Mouse (Mus musculus): ENCODE measurements around the gene Ankrd36.
"Not testable (repeated sequence)": the region's sequence is repeated elsewhere in the genome, so short reads cannot be mapped to it uniquely, and the experiment has no call there.

Gene Ankrd36

GRCm38 (mm10) chr11:5569474-5569873 is at the start of gene Ankrd36:
Ankrd36 (plus strand) TSS chr11:5569684.
- DNase-seq (ENCODE audit: low spot score): no peak

GRCm38 (mm10) chr11:5520412-5521265 is 48.8 kb upstream of the Ankrd36 start, which contains the start of gene Xbp1:
Xbp1 (plus strand) TSS chr11:5520659.
- DNase-seq (ENCODE audit: low spot score): peak; percentile 96

DNA sequence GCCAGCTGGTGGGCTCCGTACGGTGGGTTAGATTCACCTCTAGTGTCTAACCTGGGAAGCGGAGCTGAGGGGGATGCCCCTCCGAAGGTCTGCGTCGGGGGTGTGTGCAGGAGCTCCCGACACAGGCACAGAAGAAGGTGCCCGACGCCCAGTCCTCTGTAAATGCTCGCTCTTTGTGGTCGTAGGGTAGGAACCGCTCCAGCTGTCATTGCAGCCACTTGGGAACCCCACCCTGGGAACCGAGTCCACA is 48.3 kb upstream of the Ankrd36 start:
- DNase-seq (ENCODE audit: low spot score): no peak

DNA sequence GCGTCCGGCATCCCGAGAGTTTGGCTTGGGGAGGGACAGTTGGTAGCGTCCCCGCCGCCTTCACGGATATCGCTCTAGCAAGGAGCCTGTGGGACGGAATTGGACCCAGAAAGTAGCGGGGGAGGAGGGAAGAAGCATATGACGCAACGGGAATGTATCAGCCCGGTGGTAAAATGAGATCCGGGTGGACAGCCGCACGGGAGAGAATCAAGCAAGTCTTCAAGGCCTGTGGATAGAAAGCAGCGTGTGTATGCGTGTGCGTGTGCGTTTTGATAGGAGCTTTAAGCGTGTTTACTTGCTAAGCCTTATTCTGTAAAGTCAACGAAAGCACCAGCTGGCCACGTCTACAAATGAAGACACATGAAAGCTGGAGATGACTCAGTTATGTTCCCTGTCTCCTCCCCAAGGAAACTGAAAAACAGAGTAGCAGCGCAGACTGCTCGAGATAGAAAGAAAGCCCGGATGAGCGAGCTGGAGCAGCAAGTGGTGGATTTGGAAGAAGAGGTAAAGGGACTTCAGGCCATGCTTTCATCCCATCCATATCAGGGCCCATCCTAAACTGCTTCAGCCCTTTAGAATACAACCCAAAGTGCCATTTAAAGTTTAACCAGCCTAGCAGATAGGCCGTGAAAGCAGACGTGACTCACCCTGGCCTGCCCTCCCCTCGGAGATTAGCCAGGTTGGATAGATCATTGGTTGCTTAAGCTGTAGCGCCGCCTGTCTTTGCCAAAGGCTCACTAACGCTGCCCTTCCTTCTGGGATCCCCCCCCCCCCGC is 47.8 kb upstream of the Ankrd36 start:
- DNase-seq (ENCODE audit: low spot score): peak; percentile 74

DNA sequence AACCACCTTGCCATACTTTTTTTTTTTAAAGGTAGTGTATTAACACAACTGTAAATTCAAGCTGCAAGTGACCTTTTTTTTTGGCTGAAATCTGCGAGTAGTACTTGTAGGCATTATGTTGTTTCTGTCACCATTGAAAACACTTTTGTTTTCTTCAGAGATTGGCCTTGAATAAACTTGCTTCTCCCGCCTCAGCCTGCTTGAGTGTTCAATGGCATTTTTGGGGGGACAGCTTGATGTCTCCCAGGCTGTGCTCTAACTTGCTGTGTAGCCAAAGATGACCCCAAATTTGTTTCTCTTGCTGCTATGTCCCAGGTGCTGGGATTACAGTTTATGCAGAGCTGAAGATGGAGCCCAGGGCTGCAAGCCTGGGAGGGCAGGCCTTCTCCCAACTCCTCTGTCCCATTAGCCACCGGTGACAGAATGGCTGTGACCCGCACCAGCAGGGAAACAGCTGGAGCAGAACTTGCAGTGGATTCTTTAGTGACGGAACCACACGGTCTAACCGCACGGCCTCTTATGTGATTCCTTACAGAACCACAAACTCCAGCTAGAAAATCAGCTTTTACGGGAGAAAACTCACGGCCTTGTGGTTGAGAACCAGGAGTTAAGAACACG is 46.6 kb upstream of the Ankrd36 start:
- DNase-seq (ENCODE audit: low spot score): no peak

- no peak for DNase-seq (ENCODE audit: low spot score)
These were observed 44.1 kb upstream of the Ankrd36 start for GRCm38 (mm10) chr11:5525418-5525817.

- DNase-seq (ENCODE audit: low spot score): no peak
These were observed 42.7 kb upstream of the Ankrd36 start for GRCm38 (mm10) chr11:5526573-5527439.

DNA sequence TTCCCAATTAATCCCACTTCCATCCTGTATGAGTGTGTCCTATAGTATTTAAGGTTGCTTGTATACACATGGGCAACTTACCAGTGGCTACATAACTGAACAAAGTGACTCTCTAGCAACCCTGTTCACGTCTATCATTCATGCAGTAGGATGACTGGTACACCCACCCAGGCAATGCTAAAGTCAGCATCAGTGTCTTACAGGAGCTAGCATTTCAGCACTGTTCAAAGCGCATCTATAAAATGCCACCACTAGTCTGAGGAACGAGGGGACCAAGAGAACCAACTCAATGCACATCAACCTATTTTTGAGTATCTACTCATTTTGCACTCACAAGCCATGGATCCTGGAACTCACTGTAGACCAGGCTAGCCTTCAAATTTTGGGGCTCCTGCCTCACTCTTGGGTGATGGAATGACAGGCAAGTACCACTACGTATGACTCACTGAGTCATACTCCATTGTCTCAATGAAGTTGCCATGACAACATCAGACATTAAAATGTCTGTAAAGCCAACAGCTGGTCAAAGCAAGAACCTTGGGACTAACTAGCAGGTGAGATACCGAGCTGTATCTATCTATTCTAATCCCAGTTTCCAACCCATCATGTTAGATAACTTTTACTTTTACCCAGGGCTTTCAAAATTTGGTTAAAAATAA is 41.5 kb upstream of the Ankrd36 start:
- no peak for DNase-seq (ENCODE audit: low spot score)

GRCm38 (mm10) chr11:5528841-5529240 is 40.6 kb upstream of the Ankrd36 start:
- DNase-seq (ENCODE audit: low spot score): no peak

DNA sequence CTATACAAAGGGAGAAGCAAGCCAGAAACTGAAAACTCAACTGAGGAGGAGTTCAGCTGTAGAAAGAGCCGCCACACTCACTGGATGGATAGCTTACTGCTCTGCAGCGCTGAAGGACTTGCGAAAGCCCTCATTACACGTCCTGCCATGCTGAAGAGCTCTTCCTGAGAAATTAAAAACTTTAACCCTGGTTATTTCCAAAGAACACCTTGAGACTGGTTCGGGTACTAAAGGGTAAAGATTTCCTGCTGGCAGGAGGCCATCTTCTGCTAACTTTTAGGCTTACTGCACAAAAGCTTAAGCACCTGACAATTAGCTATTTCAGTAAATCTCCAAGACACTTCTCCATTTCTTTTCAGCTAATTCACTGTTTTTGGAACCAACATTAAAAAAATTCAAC is 39.3 kb upstream of the Ankrd36 start:
- no peak for DNase-seq (ENCODE audit: low spot score)

DNA sequence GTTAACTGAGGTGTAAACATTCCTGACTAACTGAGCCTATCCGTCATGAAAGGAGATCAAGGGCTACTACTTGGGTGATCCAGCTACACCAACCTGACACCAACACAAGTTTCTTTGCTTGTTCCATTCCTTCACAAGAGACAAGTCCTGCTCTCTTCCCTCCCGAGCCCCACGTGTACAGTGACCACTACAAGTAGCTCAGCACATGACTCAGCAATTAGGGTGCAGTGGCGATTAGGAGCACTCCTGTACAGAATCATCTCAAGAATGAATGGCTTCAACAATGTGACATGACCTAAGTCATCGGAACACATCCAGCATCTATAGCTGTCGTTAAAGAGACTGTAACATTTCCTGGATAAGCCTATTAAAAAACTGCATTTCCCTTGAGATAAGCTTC is 38.8 kb upstream of the Ankrd36 start:
- no peak for DNase-seq (ENCODE audit: low spot score)

DNA sequence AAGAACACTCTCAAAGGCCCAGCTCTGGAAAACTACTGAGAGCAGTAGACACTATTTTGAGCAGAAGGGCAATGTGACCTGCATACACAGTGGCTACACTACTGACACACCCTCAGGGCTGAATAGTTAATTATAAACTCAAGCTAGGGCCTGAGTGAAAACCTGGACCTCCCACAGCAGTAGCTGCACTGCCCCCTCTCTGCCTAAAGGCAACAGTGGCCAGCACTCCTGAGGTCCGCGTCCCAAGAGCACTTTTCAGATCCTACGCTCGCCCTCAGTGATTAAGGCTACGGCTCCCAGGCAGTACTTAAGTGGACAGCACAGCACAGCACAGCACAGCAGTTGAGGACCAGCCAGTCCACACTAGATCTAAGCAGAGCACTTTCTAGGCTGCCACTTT is 36.4 kb upstream of the Ankrd36 start:
- DNase-seq (ENCODE audit: low spot score): peak; percentile 54

- DNase-seq (ENCODE audit: low spot score): not testable (repeated sequence)
These were observed 32.0 kb upstream of the Ankrd36 start for GRCm38 (mm10) chr11:5537454-5537853.

- DNase-seq (ENCODE audit: low spot score): no peak
These were observed 29.2 kb upstream of the Ankrd36 start for GRCm38 (mm10) chr11:5540331-5540730.

DNA sequence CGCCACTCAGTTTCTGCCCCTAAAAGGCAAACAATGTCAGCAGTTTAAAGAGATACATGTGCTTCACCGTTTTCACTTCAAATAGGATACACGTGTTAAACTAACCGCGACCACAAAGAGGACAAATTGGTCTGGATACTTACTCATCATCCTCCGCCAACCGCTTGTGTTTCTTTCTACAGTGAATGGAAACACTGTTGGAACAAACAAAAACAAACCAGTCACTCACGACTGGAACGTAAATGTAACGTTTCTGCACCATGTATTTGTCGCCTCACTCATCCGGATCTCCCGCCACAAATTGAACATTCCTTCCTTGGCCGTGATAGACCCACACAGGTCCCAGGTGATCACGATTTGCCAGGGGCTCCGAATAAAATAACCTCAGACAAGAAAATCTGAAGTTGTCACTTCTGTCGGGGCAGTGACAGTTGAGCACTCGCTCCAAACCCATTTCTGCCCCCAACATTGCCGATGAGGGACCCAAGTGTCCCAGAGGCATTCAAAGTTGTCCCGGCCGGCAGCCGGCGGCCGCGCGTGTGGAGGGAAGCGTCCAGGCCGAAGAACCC is 28.2 kb upstream of the Ankrd36 start:
- DNase-seq (ENCODE audit: low spot score): no peak

- DNase-seq (ENCODE audit: low spot score): peak; percentile 91
These were observed 27.5 kb upstream of the Ankrd36 start, which contains the start of gene Ccdc117 for GRCm38 (mm10) chr11:5541799-5542481. Ccdc117 (minus strand) TSS chr11:5542187.

DNA sequence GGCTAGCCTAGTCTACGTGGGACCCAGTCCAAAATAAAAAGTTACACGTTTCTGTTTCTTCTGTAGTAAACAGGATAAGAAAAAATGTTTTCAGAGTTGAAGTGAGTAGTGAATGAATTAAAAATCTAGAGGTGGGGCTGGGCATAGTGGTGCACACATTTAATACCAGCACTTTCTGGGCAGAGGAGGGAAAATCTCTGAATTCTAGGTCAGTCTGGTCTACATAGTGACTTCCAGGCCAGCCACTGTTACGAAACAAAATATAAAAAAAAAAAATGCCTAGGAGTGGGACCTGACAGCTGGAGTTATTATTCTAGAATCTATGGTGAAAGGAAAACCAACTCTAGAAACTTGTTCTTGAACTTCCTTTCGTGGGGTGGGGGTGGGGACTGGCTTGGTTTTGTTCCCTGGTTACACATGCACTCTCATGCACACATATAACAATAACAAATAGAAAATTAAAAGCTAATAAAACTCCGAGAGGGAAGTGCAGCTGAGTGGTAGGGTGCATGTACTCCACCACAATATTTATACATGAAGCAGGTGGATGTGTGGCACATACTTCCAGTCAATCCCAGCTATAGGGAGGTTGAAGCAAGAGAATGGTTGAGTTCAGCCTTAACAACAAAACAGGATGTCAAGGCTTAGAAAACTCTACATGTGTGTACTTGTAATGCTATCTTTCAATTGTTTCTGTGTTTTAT is 26.9 kb upstream of the Ankrd36 start:
- DNase-seq (ENCODE audit: low spot score): no peak

DNA sequence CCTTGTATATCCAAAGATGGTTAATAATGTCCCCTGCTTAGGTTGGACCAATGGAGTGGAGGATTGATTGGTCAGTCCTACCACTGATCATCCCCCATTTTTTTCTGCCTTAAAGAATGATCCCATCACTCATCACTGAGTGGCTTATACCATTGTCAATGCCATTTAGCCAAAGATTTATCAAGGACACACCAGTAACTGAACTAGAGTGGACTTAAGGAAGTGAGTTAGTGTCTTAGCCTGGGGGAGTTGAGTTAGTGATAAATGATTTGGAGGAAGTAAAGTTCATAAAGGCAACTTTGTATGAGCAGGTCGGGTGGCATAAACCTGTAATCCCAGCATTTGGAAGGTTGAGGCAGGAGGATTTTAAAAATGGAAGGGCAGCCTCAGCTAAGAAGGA is 26.2 kb upstream of the Ankrd36 start:
- no peak for DNase-seq (ENCODE audit: low spot score)

DNA sequence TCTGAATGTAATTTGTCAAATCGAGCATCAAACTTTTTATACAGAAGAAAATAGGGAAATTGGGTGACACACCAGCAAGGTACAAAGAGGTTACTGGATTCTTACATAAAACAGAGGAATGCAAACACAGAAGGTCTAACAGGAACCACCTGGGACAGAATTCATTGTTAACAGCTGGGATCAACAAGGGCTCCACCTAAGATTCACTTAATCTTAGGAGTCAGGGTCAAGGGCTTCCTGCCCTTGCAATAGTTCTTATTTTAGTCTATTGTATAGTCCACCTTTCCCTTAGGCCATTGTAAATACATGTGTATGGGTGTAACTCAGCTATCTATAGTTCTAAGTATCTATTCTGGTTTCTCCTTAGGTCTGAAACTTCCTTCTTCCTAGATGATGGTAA is 24.8 kb upstream of the Ankrd36 start:
- not testable (repeated sequence) for DNase-seq (ENCODE audit: low spot score)

DNA sequence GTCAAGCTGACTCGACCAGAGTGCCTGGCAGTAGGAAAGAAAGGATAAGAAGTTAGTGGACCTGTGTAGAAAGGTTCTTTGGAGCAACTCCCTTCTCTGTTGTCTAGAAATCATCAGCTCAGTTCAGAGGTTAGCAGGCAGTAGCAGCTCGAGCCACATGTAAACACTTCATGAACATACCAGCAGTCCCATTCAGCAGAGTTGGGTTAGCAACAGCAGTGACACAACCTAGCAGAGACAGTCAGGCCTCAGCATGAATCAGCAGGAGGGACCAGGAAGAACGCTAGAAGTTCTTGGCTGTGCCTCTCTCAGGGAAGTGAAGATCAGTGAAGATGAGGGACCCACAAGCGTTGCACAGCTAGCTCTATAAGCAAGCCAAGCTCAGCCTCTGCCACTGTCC is 24.0 kb upstream of the Ankrd36 start:
- DNase-seq (ENCODE audit: low spot score): no peak

Data from ovary, adult 18-20 months (tissue).